Mouse (Mus musculus) neural tube, embryonic 14.5 days (tissue): ENCODE results near the gene Sco2. TPM values are rescaled to one million over a fixed set of nuclear protein-coding genes. Genes with fewer than 3 reads are reported as not detected.

Source experiments
- ATAC-seq: fragments of 200-750 bp; cut with Nextera tagmentation; 2 replicates; pipeline ENCODE4 v1.8.0; 2017; ENCODE audit warnings: low read depth, mild to moderate bottlenecking, moderate TSS enrichment, moderate library complexity
- H3K27ac ChIP-seq: fragments of 300-500 bp; sonication (generic); 2 replicates; pipeline ENCODE4 v1.5.1; 2014; ENCODE audit warnings: low read depth, mild to moderate bottlenecking, control low read depth, low read length, moderate library complexity, mixed read lengths
- H3K27me3 ChIP-seq: fragments of 300-500 bp; sonication (generic); 2 replicates; pipeline ENCODE4 v1.6.1; 2014; ENCODE audit warnings: low read length; ENCODE audit not compliant: control insufficient read depth, insufficient read depth
- H3K36me3 ChIP-seq: fragments of 300-500 bp; sonication (generic); 2 replicates; pipeline ENCODE4 v1.6.1; 2014; ENCODE audit warnings: low read length, mixed read lengths; ENCODE audit not compliant: control insufficient read depth, insufficient read depth
- H3K4me1 ChIP-seq: fragments of 300-500 bp; sonication (generic); 2 replicates; pipeline ENCODE4 v1.6.1; 2014; ENCODE audit warnings: low read length; ENCODE audit not compliant: control insufficient read depth, insufficient read depth
- H3K4me2 ChIP-seq: fragments of 300-500 bp; sonication (generic); 2 replicates; pipeline ENCODE4 v1.6.1; 2014; ENCODE audit warnings: mild to moderate bottlenecking, low read depth, low read length, control low read depth
- H3K4me3 ChIP-seq: fragments of 300-500 bp; sonication (generic); 2 replicates; pipeline ENCODE4 v1.5.1; 2014; ENCODE audit warnings: low read depth, low read length, control low read depth, mixed read lengths
- H3K9ac ChIP-seq: fragments of 300-500 bp; sonication (generic); replicated peaks from 2 replicates; pipeline ENCODE4 v1.6.1; 2014; ENCODE audit warnings: low read depth, mild to moderate bottlenecking, control low read depth, low read length, mixed read lengths
- H3K9me3 ChIP-seq: fragments of 300-500 bp; sonication (generic); 2 replicates; pipeline ENCODE4 v1.6.1; 2016; ENCODE audit warnings: low read length; ENCODE audit not compliant: control insufficient read depth
- WGBS: fragments of 180-500 bp; shearing (Covaris S2); extraction: QIAGEN DNeasy Blood & Tissue Kit; methylation state at CpG from one replicate; pipeline ENCODE4 v1.1.7; 2014; 5-methylcytosine and 5-hydroxymethylcytosine counted together
- polyA plus RNA-seq: library from polyadenylated mRNA; unstranded; fragments of >200 nt; fragmentation: Nextera tagmentation; extraction: Ambion mirVana; gene quantifications from 2 replicates; pipeline ENCODE4 v1.2.1, GENCODE M21; 2014

Gene Sco2
- polyA plus RNA-seq, 1 experiment from 2014 or later = 24.3 TPM

- Histone ChIP-seq H3K9ac (no peak overlapping the region), H3K27ac (no peak overlapping the region), H3K36me3 (peaks cover 13% of the 10 kb centered on the region), H3K27me3 (peaks cover 26% of the 10 kb centered on the region), H3K4me1 (peaks cover 24% of the 10 kb centered on the region), H3K9me3 (no peaks in the 10 kb centered on the region), H3K4me2 (no peak overlapping the region), H3K4me3 (no peak overlapping the region)
- no peak for ATAC-seq
- WGBS = 81% methylated on average over 7 of the region's 7 CpGs
These were observed 2.4 kb upstream of the Sco2 start for GRCm38 (mm10) chr15:89376040-89376439.

GRCm38 (mm10) chr15:89374801-89375534, 1.3 kb upstream of the Sco2 start:
- ATAC-seq = no peak
- peaks cover 22% of the 10 kb centered on the region for H3K36me3 ChIP-seq
- H3K9ac ChIP-seq = no peak overlapping the region
- peaks cover 26% of the 10 kb centered on the region for H3K27me3 ChIP-seq
- WGBS = 92% methylated on average over 17 of the region's 17 CpGs
- peak overlapping the region; percentile 74; the same call in 1 of the 2 replicates for H3K4me2 ChIP-seq
- no peak overlapping the region for H3K4me3 ChIP-seq
- H3K9me3 ChIP-seq = no peaks in the 10 kb centered on the region
- H3K27ac ChIP-seq = no peak overlapping the region
- H3K4me1 ChIP-seq = peaks cover 24% of the 10 kb centered on the region

- ATAC-seq = no peak
These were observed 694 bp upstream of the Sco2 start for GRCm38 (mm10) chr15:89374340-89374739.

GRCm38 (mm10) chr15:89373027-89373761, 452 bp downstream of the Sco2 start:
- Histone ChIP-seq H3K4me3 (peak overlapping the region; percentile 61), H3K9ac (peak overlapping the region; percentile 76), H3K36me3 (peaks cover 34% of the 10 kb centered on the region), H3K27ac (peak overlapping the region; percentile 88), H3K9me3 (no peaks in the 10 kb centered on the region), H3K27me3 (peaks cover 13% of the 10 kb centered on the region), H3K4me2 (peak overlapping the region; percentile 74), H3K4me1 (peaks cover 14% of the 10 kb centered on the region)
- ATAC-seq = peak; percentile 80
- WGBS = 1% methylated on average over 35 of the region's 35 CpGs

More at GRCm38 (mm10) chr15:89374340-89374739, 694 bp upstream of the Sco2 start:
- H3K9me3 ChIP-seq = no peaks in the 10 kb centered on the region
- H3K36me3 ChIP-seq = peaks cover 28% of the 10 kb centered on the region
- peaks cover 24% of the 10 kb centered on the region for H3K4me1 ChIP-seq
- H3K4me2 ChIP-seq = peak overlapping the region; percentile 74
- peaks cover 23% of the 10 kb centered on the region for H3K27me3 ChIP-seq
- peak overlapping the region; percentile 61 for H3K4me3 ChIP-seq
- H3K9ac ChIP-seq = peak overlapping the region; percentile 76
- H3K27ac ChIP-seq = peak overlapping the region; percentile 88
- 50% methylated on average over 9 of the region's 9 CpGs for WGBS

- Histone ChIP-seq H3K4me2 (peak overlapping the region; percentile 74), H3K9ac (no peak overlapping the region)
These were observed 1.1 kb downstream of the Sco2 start for GRCm38 (mm10) chr15:89372536-89372935.

GRCm38 (mm10) chr15:89372068-89372467, 1.6 kb downstream of the Sco2 start:
- Histone ChIP-seq H3K9ac (no peak overlapping the region), H3K27me3 (peaks cover 5% of the 10 kb centered on the region), H3K9me3 (no peaks in the 10 kb centered on the region), H3K4me1 (peaks cover 14% of the 10 kb centered on the region), H3K4me3 (no peak overlapping the region), H3K27ac (no peak overlapping the region), H3K36me3 (peaks cover 45% of the 10 kb centered on the region), H3K4me2 (no peak overlapping the region)
- no peak for ATAC-seq
- WGBS = 90% methylated on average over 13 of the region's 13 CpGs

More at GRCm38 (mm10) chr15:89372536-89372935, 1.1 kb downstream of the Sco2 start:
- peaks cover 40% of the 10 kb centered on the region for H3K36me3 ChIP-seq
- 87% methylated on average over 7 of the region's 7 CpGs for WGBS
- no peak overlapping the region; the same call in 1 of the 2 replicates for H3K4me3 ChIP-seq
- peaks cover 7% of the 10 kb centered on the region for H3K27me3 ChIP-seq
- ATAC-seq = no peak
- H3K9me3 ChIP-seq = no peaks in the 10 kb centered on the region
- peaks cover 14% of the 10 kb centered on the region for H3K4me1 ChIP-seq
- no peak overlapping the region for H3K27ac ChIP-seq

GRCm38 (mm10) chr15:89365141-89365551, 8.5 kb downstream of the Sco2 start:
- Histone ChIP-seq H3K36me3 (peaks cover 69% of the 10 kb centered on the region), H3K9ac (no peak overlapping the region), H3K9me3 (no peaks in the 10 kb centered on the region), H3K4me3 (no peak overlapping the region), H3K4me1 (no peaks in the 10 kb centered on the region), H3K4me2 (no peak overlapping the region), H3K27me3 (no peaks in the 10 kb centered on the region), H3K27ac (no peak overlapping the region)
- 98% methylated on average over 4 of the region's 4 CpGs for WGBS
- ATAC-seq = no peak

- H3K9me3 ChIP-seq = no peaks in the 10 kb centered on the region
- 95% methylated on average over 7 of the region's 7 CpGs for WGBS
- H3K4me2 ChIP-seq = no peak overlapping the region
- peaks cover 56% of the 10 kb centered on the region for H3K36me3 ChIP-seq
- H3K4me1 ChIP-seq = no peaks in the 10 kb centered on the region
- H3K4me3 ChIP-seq = no peak overlapping the region
- H3K9ac ChIP-seq = no peak overlapping the region
- H3K27ac ChIP-seq = no peak overlapping the region
- ATAC-seq = no peak
- H3K27me3 ChIP-seq = no peaks in the 10 kb centered on the region
These were observed 10.6 kb downstream of the Sco2 start for GRCm38 (mm10) chr15:89363051-89363450.

- Histone ChIP-seq H3K27me3 (no peaks in the 10 kb centered on the region), H3K4me3 (no peak overlapping the region), H3K9ac (no peak overlapping the region), H3K36me3 (peaks cover 15% of the 10 kb centered on the region), H3K27ac (no peak overlapping the region), H3K4me1 (peaks cover 8% of the 10 kb centered on the region; the same call in 1 of the 2 replicates), H3K4me2 (no peak overlapping the region), H3K9me3 (no peaks in the 10 kb centered on the region)
- WGBS = 87% methylated on average over 3 of the region's 3 CpGs
- no peak for ATAC-seq
These were observed 14.9 kb downstream of the Sco2 start for GRCm38 (mm10) chr15:89358784-89359183.
